Mouse (Mus musculus) liver, embryonic 12.5 days (tissue): ENCODE measurements at regions not wholly inside any gene's neighbourhood (a gene's known extent, or its start where the extent isn't known, plus 50 kb on each side); places are given as distances from the start of the nearest gene placed in this dataset.

ENCODE experiments used
- ATAC-seq: fragments of 200-750 bp; cut with Nextera tagmentation; 2 replicates; pipeline ENCODE4 v1.8.0; 2017; ENCODE audit warnings: moderate number of reproducible peaks, mild to moderate bottlenecking, moderate library complexity
- H3K27ac ChIP-seq: fragments of 300-500 bp; sonication (generic); 2 replicates; pipeline ENCODE4 v1.5.1; 2016; ENCODE audit warnings: mild to moderate bottlenecking
- H3K27me3 ChIP-seq: fragments of 300-500 bp; sonication (generic); replicated peaks from 2 replicates; pipeline ENCODE4 v1.6.1; 2016; ENCODE audit warnings: mild to moderate bottlenecking, moderate library complexity
- H3K36me3 ChIP-seq: fragments of 300-500 bp; sonication (generic); 2 replicates; pipeline ENCODE4 v1.6.1; 2016; ENCODE audit warnings: mild to moderate bottlenecking, moderate library complexity
- H3K4me1 ChIP-seq: fragments of 300-500 bp; sonication (generic); 2 replicates; pipeline ENCODE4 v1.6.1; 2016
- H3K4me2 ChIP-seq: fragments of 300-500 bp; sonication (generic); 2 replicates; pipeline ENCODE4 v1.6.1; 2016; ENCODE audit warnings: mild to moderate bottlenecking, moderate library complexity
- H3K4me3 ChIP-seq: fragments of 300-500 bp; sonication (generic); 2 replicates; pipeline ENCODE4 v1.5.1; 2016; ENCODE audit warnings: mild to moderate bottlenecking, moderate library complexity
- H3K9ac ChIP-seq: fragments of 300-500 bp; sonication (generic); 2 replicates; pipeline ENCODE4 v1.6.1; 2016; ENCODE audit warnings: mild to moderate bottlenecking, moderate library complexity
- H3K9me3 ChIP-seq: fragments of 300-500 bp; sonication (generic); replicated peaks from 2 replicates; pipeline ENCODE4 v1.6.1; 2016; ENCODE audit warnings: mild to moderate bottlenecking, moderate library complexity
- WGBS: fragments of 180-500 bp; shearing (Covaris S2); methylation state at CpG from one replicate; pipeline ENCODE4 v1.1.7; 2016; ENCODE audit not compliant: insufficient replicate concordance; 5-methylcytosine and 5-hydroxymethylcytosine counted together

GRCm38 (mm10) chr19:59691541-59692096, 233.4 kb downstream of the Emx2 start:
- H3K9ac ChIP-seq = no peak overlapping the region
- H3K4me1 ChIP-seq = no peaks in the 10 kb centered on the region
- H3K27me3 ChIP-seq = no peaks in the 10 kb centered on the region
- H3K27ac ChIP-seq = no peak overlapping the region
- 73% methylated on average over 15 of the region's 15 CpGs for WGBS
- no peaks in the 10 kb centered on the region for H3K36me3 ChIP-seq
- no peak for ATAC-seq
- no peaks in the 10 kb centered on the region for H3K9me3 ChIP-seq
- H3K4me3 ChIP-seq = no peak overlapping the region
- no peak overlapping the region for H3K4me2 ChIP-seq

GRCm38 (mm10) chr19:59697628-59698027, 239.5 kb downstream of the Emx2 start:
- Histone ChIP-seq H3K4me1 (no peaks in the 10 kb centered on the region), H3K27ac (no peak overlapping the region), H3K36me3 (no peaks in the 10 kb centered on the region), H3K4me3 (no peak overlapping the region), H3K9me3 (no peaks in the 10 kb centered on the region), H3K9ac (no peak overlapping the region), H3K4me2 (no peak overlapping the region), H3K27me3 (no peaks in the 10 kb centered on the region)
- no peak for ATAC-seq
- 56% methylated on average over 5 of the region's 5 CpGs for WGBS

- H3K9me3 ChIP-seq = no peaks in the 10 kb centered on the region
These were observed 242.0 kb downstream of the Emx2 start for GRCm38 (mm10) chr19:59700187-59700586.

GRCm38 (mm10) chr19:59707106-59707505, 236.3 kb downstream of the Rab11fip2 start:
- H3K4me3 ChIP-seq = no peak overlapping the region
- ATAC-seq = no peak
- H3K9ac ChIP-seq = no peak overlapping the region
- no peaks in the 10 kb centered on the region for H3K4me1 ChIP-seq
- no peak overlapping the region for H3K4me2 ChIP-seq
- H3K27me3 ChIP-seq = no peaks in the 10 kb centered on the region
- H3K27ac ChIP-seq = no peak overlapping the region
- H3K36me3 ChIP-seq = no peaks in the 10 kb centered on the region
- no peaks in the 10 kb centered on the region for H3K9me3 ChIP-seq
- 49% methylated on average over 5 of the region's 5 CpGs for WGBS

More at GRCm38 (mm10) chr19:59700187-59700586, 242.0 kb downstream of the Emx2 start:
- Histone ChIP-seq H3K4me1 (no peaks in the 10 kb centered on the region), H3K4me2 (no peak overlapping the region), H3K9ac (no peak overlapping the region), H3K36me3 (no peaks in the 10 kb centered on the region), H3K27ac (no peak overlapping the region), H3K27me3 (no peaks in the 10 kb centered on the region), H3K4me3 (no peak overlapping the region)
- ATAC-seq = no peak
- 53% methylated on average over 3 of the region's 3 CpGs for WGBS

- no peak overlapping the region for H3K9ac ChIP-seq
- no peak overlapping the region for H3K4me2 ChIP-seq
- no peaks in the 10 kb centered on the region for H3K36me3 ChIP-seq
- H3K4me1 ChIP-seq = no peaks in the 10 kb centered on the region
- no peaks in the 10 kb centered on the region for H3K9me3 ChIP-seq
- no peak overlapping the region for H3K4me3 ChIP-seq
- H3K27me3 ChIP-seq = no peaks in the 10 kb centered on the region
- WGBS = 40% methylated on average over 2 of the region's 2 CpGs
- no peak for ATAC-seq
- no peak overlapping the region for H3K27ac ChIP-seq
These were observed 234.3 kb downstream of the Rab11fip2 start for GRCm38 (mm10) chr19:59709180-59709579.

GRCm38 (mm10) chr19:59715086-59715485, 228.4 kb downstream of the Rab11fip2 start:
- no peak for ATAC-seq
- Histone ChIP-seq H3K4me2 (no peak overlapping the region), H3K9me3 (no peaks in the 10 kb centered on the region), H3K27me3 (no peaks in the 10 kb centered on the region; the same call in 1 of the 2 replicates), H3K27ac (no peak overlapping the region), H3K4me3 (no peak overlapping the region), H3K4me1 (no peaks in the 10 kb centered on the region), H3K9ac (no peak overlapping the region), H3K36me3 (no peaks in the 10 kb centered on the region)
- WGBS = 70% methylated on average over 2 of the region's 2 CpGs

- H3K36me3 ChIP-seq = no peaks in the 10 kb centered on the region
- H3K9me3 ChIP-seq = no peaks in the 10 kb centered on the region
- H3K27me3 ChIP-seq = no peaks in the 10 kb centered on the region; the same call in 1 of the 2 replicates
- no peak overlapping the region for H3K4me3 ChIP-seq
- H3K9ac ChIP-seq = no peak overlapping the region
- WGBS = 10% methylated on average over 8 of the region's 8 CpGs
- no peak overlapping the region for H3K27ac ChIP-seq
- no peaks in the 10 kb centered on the region for H3K4me1 ChIP-seq
- no peak overlapping the region for H3K4me2 ChIP-seq
- ATAC-seq = no peak
These were observed 225.5 kb downstream of the Rab11fip2 start for GRCm38 (mm10) chr19:59717813-59718483.

- 65% methylated on average over 8 of the region's 8 CpGs for WGBS
- Histone ChIP-seq H3K9me3 (no peaks in the 10 kb centered on the region), H3K9ac (no peak overlapping the region), H3K27ac (no peak overlapping the region), H3K4me3 (no peak overlapping the region), H3K4me1 (no peaks in the 10 kb centered on the region), H3K4me2 (no peak overlapping the region), H3K27me3 (no peaks in the 10 kb centered on the region), H3K36me3 (no peaks in the 10 kb centered on the region)
- no peak for ATAC-seq
These were observed 204.9 kb downstream of the Rab11fip2 start for GRCm38 (mm10) chr19:59738541-59738940.

GRCm38 (mm10) chr19:59742946-59743345, 200.5 kb downstream of the Rab11fip2 start:
- Histone ChIP-seq H3K27me3 (no peaks in the 10 kb centered on the region), H3K4me3 (no peak overlapping the region), H3K9me3 (no peaks in the 10 kb centered on the region), H3K36me3 (no peaks in the 10 kb centered on the region), H3K9ac (no peak overlapping the region), H3K27ac (no peak overlapping the region), H3K4me1 (no peaks in the 10 kb centered on the region), H3K4me2 (no peak overlapping the region)
- 25% methylated on average over 3 of the region's 3 CpGs for WGBS
- ATAC-seq = no peak

GRCm38 (mm10) chr19:59761218-59761617, 182.2 kb downstream of the Rab11fip2 start:
- Histone ChIP-seq H3K4me1 (no peaks in the 10 kb centered on the region), H3K36me3 (no peaks in the 10 kb centered on the region), H3K27me3 (no peaks in the 10 kb centered on the region), H3K4me2 (no peak overlapping the region), H3K9me3 (no peaks in the 10 kb centered on the region), H3K4me3 (no peak overlapping the region), H3K9ac (no peak overlapping the region), H3K27ac (no peak overlapping the region)
- ATAC-seq = no peak
- WGBS = 65% methylated on average over 3 of the region's 3 CpGs

- 59% methylated on average over 9 of the region's 9 CpGs for WGBS
- Histone ChIP-seq H3K27me3 (no peaks in the 10 kb centered on the region), H3K4me2 (no peak overlapping the region), H3K27ac (no peak overlapping the region), H3K36me3 (no peaks in the 10 kb centered on the region), H3K9ac (no peak overlapping the region), H3K4me3 (no peak overlapping the region), H3K4me1 (no peaks in the 10 kb centered on the region), H3K9me3 (no peaks in the 10 kb centered on the region)
- ATAC-seq = no peak
These were observed 158.9 kb downstream of the Rab11fip2 start for GRCm38 (mm10) chr19:59784401-59785046.

GRCm38 (mm10) chr19:59831304-59831703, 112.2 kb downstream of the Rab11fip2 start:
- no peak for ATAC-seq
- no peak overlapping the region for H3K4me2 ChIP-seq
- no peak overlapping the region for H3K27ac ChIP-seq
- no peaks in the 10 kb centered on the region for H3K9me3 ChIP-seq
- WGBS = 53% methylated on average over 4 of the region's 4 CpGs
- H3K9ac ChIP-seq = no peak overlapping the region
- H3K4me3 ChIP-seq = no peak overlapping the region
- H3K27me3 ChIP-seq = no peaks in the 10 kb centered on the region
- H3K36me3 ChIP-seq = no peaks in the 10 kb centered on the region
- H3K4me1 ChIP-seq = no peaks in the 10 kb centered on the region
